Mouse (Mus musculus) CH12.LX (cell line): ENCODE measurements at regions not wholly inside any gene's neighbourhood (a gene's known extent, or its start where the extent isn't known, plus 50 kb on each side); places are given as distances from the start of the nearest gene placed in this dataset.

Source experiments
- DNase-seq: peaks from one replicate; pipeline ENCODE4 v3.0.0-alpha.2; 2013; ENCODE audit errors: extremely low read depth
- H3K27ac ChIP-seq: 2 replicates; pipeline ENCODE4 v1.5.1; 2012; ENCODE audit warnings: low read depth, mild to moderate bottlenecking, control low read depth, moderate library complexity; ENCODE audit not compliant: insufficient read depth
- H3K27me3 ChIP-seq: replicated peaks from 2 replicates; pipeline ENCODE3; 2012; ENCODE audit warnings: inconsistent platforms
- H3K36me3 ChIP-seq, 2 experiments: replicated peaks in 1 of 2; 2 replicates each; pipeline versions ENCODE3 to v1.6.1; 2012; ENCODE audit warnings: inconsistent platforms in 1 of 2, low read length in 1 of 2, mild to moderate bottlenecking in 1 of 2, mixed read lengths in 1 of 2, moderate library complexity in 1 of 2; ENCODE audit not compliant: control insufficient read depth in 1 of 2, insufficient read depth in 1 of 2
- H3K4me1 ChIP-seq, 2 experiments: 2 replicates each; pipeline ENCODE4 v1.6.1; 2012; ENCODE audit warnings: inconsistent platforms in 1 of 2, moderate library complexity in 1 of 2; ENCODE audit not compliant: insufficient read depth in 2 of 2, control insufficient read depth in 1 of 2
- H3K4me2 ChIP-seq: 2 replicates; pipeline ENCODE4 v1.6.1; 2012; ENCODE audit warnings: low read depth, mild to moderate bottlenecking, control low read depth; ENCODE audit not compliant: poor library complexity, insufficient read depth, severe bottlenecking
- H3K4me3 ChIP-seq, 3 experiments: fragments of 150-350 bp in 1 of 3; sonication (generic) in 1 of 3; replicated peaks in 1 of 3; 2 replicates each; pipeline versions ENCODE3 to v1.5.1; 2011 to 2012; ENCODE audit warnings: low read depth in 2 of 3, low read length in 2 of 3, mild to moderate bottlenecking in 2 of 3, moderate library complexity in 2 of 3, control low read depth in 1 of 3, improper control_type of control experiment in 1 of 3, inconsistent platforms in 1 of 3, mixed read lengths in 1 of 3; ENCODE audit not compliant: poor library complexity in 1 of 3
- H3K79me2 ChIP-seq: replicated peaks from 2 replicates; pipeline ENCODE4 v1.6.1; 2012; ENCODE audit warnings: mild to moderate bottlenecking, moderate library complexity; ENCODE audit not compliant: control insufficient read depth, poor library complexity, insufficient read depth, severe bottlenecking; ENCODE audit errors: extremely low read depth
- H3K9ac ChIP-seq: 2 replicates; pipeline ENCODE4 v1.6.1; 2012; ENCODE audit warnings: low read depth, mild to moderate bottlenecking, control low read depth, moderate library complexity; ENCODE audit not compliant: insufficient read depth
- H3K9me3 ChIP-seq: replicated peaks from 2 replicates; pipeline ENCODE3; 2012; ENCODE audit warnings: low read length, inconsistent platforms, mixed read lengths
- BHLHE40 ChIP-seq: IDR thresholded peaks from 2 replicates; pipeline ENCODE4 v1.6.1; 2011; ENCODE audit warnings: mild to moderate bottlenecking, low read depth, low read length, improper control_type of control experiment
- ETS1 ChIP-seq: conservative IDR thresholded peaks from 2 replicates; pipeline ENCODE4 v1.6.1; 2012; ENCODE audit warnings: low read depth, mild to moderate bottlenecking, inconsistent platforms, low read length, improper control_type of control experiment, moderate library complexity
- JUN ChIP-seq: IDR thresholded peaks from 2 replicates; pipeline ENCODE4 v1.6.1; 2011; ENCODE audit warnings: low read depth, mild to moderate bottlenecking, low read length, improper control_type of control experiment, moderate library complexity; ENCODE audit not compliant: insufficient read depth
- MAX ChIP-seq: IDR thresholded peaks from 2 replicates; pipeline ENCODE4 v1.6.1; 2011; ENCODE audit warnings: low read length, improper control_type of control experiment
- MEF2A ChIP-seq: IDR thresholded peaks from 2 replicates; pipeline ENCODE4 v1.6.1; 2014; ENCODE audit warnings: low read depth, mild to moderate bottlenecking, inconsistent platforms, low read length, improper control_type of control experiment, borderline replicate concordance
- MYC ChIP-seq: IDR thresholded peaks from 2 replicates; pipeline ENCODE4 v1.6.1; 2011; ENCODE audit warnings: low read depth, mild to moderate bottlenecking, improper control_type of control experiment, low read length
- NELFE ChIP-seq: IDR thresholded peaks from 2 replicates; pipeline ENCODE4 v1.6.1; 2011; ENCODE audit warnings: low read depth, low read length, improper control_type of control experiment
- PAX5 ChIP-seq: IDR thresholded peaks from 2 replicates; pipeline ENCODE4 v1.6.1; 2012; ENCODE audit warnings: low read length, inconsistent platforms, mixed read lengths
- POLR2A ChIP-seq: IDR thresholded peaks from 2 replicates; pipeline ENCODE4 v1.6.1; 2011; ENCODE audit warnings: low read depth, mild to moderate bottlenecking, improper control_type of control experiment, low read length
- POLR2AphosphoS2 ChIP-seq: IDR thresholded peaks from 2 replicates; pipeline ENCODE4 v1.6.1; 2011; ENCODE audit warnings: low read depth, low read length, improper control_type of control experiment
- RCOR1 ChIP-seq: conservative IDR thresholded peaks from 2 replicates; pipeline ENCODE4 v1.6.1; 2012; ENCODE audit warnings: low read depth, mild to moderate bottlenecking, inconsistent platforms, low read length, improper control_type of control experiment
- SMC3 ChIP-seq: IDR thresholded peaks from 2 replicates; pipeline ENCODE4 v1.6.1; 2011; ENCODE audit warnings: low read depth, low read length, improper control_type of control experiment
- TBP ChIP-seq: conservative IDR thresholded peaks from 2 replicates; pipeline ENCODE4 v1.6.1; 2011; ENCODE audit warnings: low read depth, low read length, improper control_type of control experiment
- TCF12 ChIP-seq: IDR thresholded peaks from 2 replicates; pipeline ENCODE4 v1.6.1; 2014; ENCODE audit warnings: low read depth, mild to moderate bottlenecking, inconsistent platforms, low read length, improper control_type of control experiment
- USF1 ChIP-seq: IDR thresholded peaks from 2 replicates; pipeline ENCODE4 v1.6.1; 2014; ENCODE audit warnings: low read depth, mild to moderate bottlenecking, inconsistent platforms, low read length, improper control_type of control experiment
- ZMIZ1 ChIP-seq: IDR thresholded peaks from 2 replicates; pipeline ENCODE4 v1.6.1; 2012; ENCODE audit warnings: low read depth, mild to moderate bottlenecking, inconsistent platforms, low read length, improper control_type of control experiment
- ZNF384 ChIP-seq: IDR thresholded peaks from 2 replicates; pipeline ENCODE4 v1.6.1; 2012; ENCODE audit warnings: low read depth, low read length, improper control_type of control experiment, inconsistent platforms
- dilution Hi-C: fragments of 300-500 bp; cut with MboI; formaldehyde crosslinking; loops from 2 replicates; pipeline ENCODE4 v1.14.3; 2020; ENCODE audit warnings: low sequenced_read_pairs; ENCODE audit not compliant: extremely low pct_unique_long_range_greater_than_20kb, extremely low pct_ligation_motif_present
- in situ Hi-C: fragments of 300-500 bp; cut with MboI; formaldehyde crosslinking; loops from 3 replicates; pipeline ENCODE4 v1.14.3; 2019; ENCODE audit warnings: low sequenced_read_pairs, low pct_ligation_motif_present, low pct_unique_long_range_greater_than_20kb, mixed read lengths

GRCm38 (mm10) chr15:57584498-57584897, 107.1 kb upstream of the Slc22a22 start:
- TF ChIP-seq ZMIZ1 (peak; percentile 83; the same call in 1 of the 2 replicates), POLR2AphosphoS2 (0 out of 2 replicates have a peak, but pooled peaks have one; percentile 72), POLR2A (peak; percentile 79), ETS1 (no peak), MAX (no peak), ZNF384 (no peak), BHLHE40 (no peak), TBP (peak; percentile 92), TCF12 (peak; percentile 62), NELFE (peak; percentile 81)
- peaks cover 0 to 5% of the 10 kb centered on the region in 2 experiments; a peak in 1 of 4 replicates for H3K4me1 ChIP-seq
- dilution Hi-C loops = no loop called here
- DNase-seq = no peak
- peak overlapping the region; percentile 19; the same call in 1 of the 2 replicates for H3K27ac ChIP-seq
- no peaks in the 10 kb centered on the region for H3K36me3 ChIP-seq
- peak overlapping the region in 2 of 3 experiments; percentile 45 to 66 for H3K4me3 ChIP-seq
- peak overlapping the region; percentile 64 for H3K9ac ChIP-seq
- peak overlapping the region; percentile 22; the same call in 1 of the 2 replicates for H3K4me2 ChIP-seq
- H3K79me2 ChIP-seq = peaks cover 11% of the 10 kb centered on the region
- in situ Hi-C loops = no loop called here
- no peaks in the 10 kb centered on the region for H3K9me3 ChIP-seq
- no peaks in the 10 kb centered on the region for H3K27me3 ChIP-seq

- no peak overlapping the region for H3K4me3 ChIP-seq
- no peak overlapping the region for H3K9ac ChIP-seq
- no peaks in the 10 kb centered on the region for H3K36me3 ChIP-seq
- H3K27ac ChIP-seq = no peak overlapping the region
- no peak overlapping the region for H3K4me2 ChIP-seq
- in situ Hi-C loops = no loop called here
- H3K79me2 ChIP-seq = peaks cover 6% of the 10 kb centered on the region
- H3K9me3 ChIP-seq = no peaks in the 10 kb centered on the region
- peaks cover 0 to 13% of the 10 kb centered on the region in 2 experiments; a peak in 2 of 4 replicates for H3K4me1 ChIP-seq
- DNase-seq = no peak
- no peaks in the 10 kb centered on the region for H3K27me3 ChIP-seq
- dilution Hi-C loops = no loop called here
- no peak for TF ChIP-seq MYC
- no peak for TF ChIP-seq TBP
- no peak for TF ChIP-seq ZMIZ1
- no peak for TF ChIP-seq MEF2A
- TF ChIP-seq JUN = no peak
- TF ChIP-seq PAX5 = no peak
- no peak for TF ChIP-seq SMC3
- TF ChIP-seq USF1 = no peak
- no peak for TF ChIP-seq POLR2AphosphoS2
- no peak for TF ChIP-seq RCOR1
Observed at GRCm38 (mm10) chr15:57581266-57581665, 103.8 kb upstream of the Slc22a22 start.
